Mouse (Mus musculus): Measurements from ENCODE around the gene Slc44a3. TPM values are rescaled to one million over a fixed set of nuclear protein-coding genes. Genes with fewer than 3 reads are reported as not detected.

Gene Slc44a3
- polyA plus RNA-seq, 1 experiment, result 2.3 TPM

- Histone ChIP-seq H3ac (ENCODE audit: control insufficient read depth, insufficient read length) (no peak overlapping the region), H3K36me3 (ENCODE audit: control insufficient read depth, insufficient read depth) (no peaks in the 10 kb centered on the region), H3K4me3 (no peak overlapping the region), H3K79me2 (ENCODE audit: control insufficient read depth, insufficient read depth) (no peaks in the 10 kb centered on the region), H3K27me3 (ENCODE audit: control insufficient read depth, insufficient read depth, insufficient read length) (no peaks in the 10 kb centered on the region), H3K4me2 (ENCODE audit: low read depth) (no peak overlapping the region)
- TF ChIP-seq POLR2AphosphoS2 (IDR thresholded peaks at IDR 0.05; ENCODE audit: insufficient read length, low read depth), result no peak
- TF ChIP-seq SRF (IDR thresholded peaks at IDR 0.05; ENCODE audit: control insufficient read depth, insufficient read length, low read depth), result no peak
- TF ChIP-seq CEBPB (IDR thresholded peaks at IDR 0.05; ENCODE audit: insufficient read depth, poor library complexity, severe bottlenecking), result no peak
Measured at GRCm38 (mm10) chr3:121507678-121508077, 24.5 kb downstream of the Slc44a3 start.

- TF ChIP-seq SRF (IDR thresholded peaks at IDR 0.05; ENCODE audit: control insufficient read depth, insufficient read length, low read depth) (no peak), POLR2AphosphoS2 (IDR thresholded peaks at IDR 0.05; ENCODE audit: insufficient read length, low read depth) (no peak), REST (IDR thresholded peaks at IDR 0.05; ENCODE audit: insufficient read depth, insufficient read length) (no peak), USF1 (IDR thresholded peaks at IDR 0.05; ENCODE audit: low read depth) (no peak), E2F4 (IDR thresholded peaks at IDR 0.05; ENCODE audit: insufficient read depth) (no peak), MYOD1 (IDR thresholded peaks at IDR 0.05; ENCODE audit: control insufficient read depth in 1 of 3, insufficient read length in 2 of 3, low read depth in 2 of 3) (no peak), TCF3 (IDR thresholded peaks at IDR 0.05; ENCODE audit: insufficient read length, low read depth) (no peak), POLR2A (IDR thresholded peaks at IDR 0.05; ENCODE audit: insufficient read length, low read depth) (no peak), MAX (IDR thresholded peaks at IDR 0.05; ENCODE audit: low read depth) (no peak), CEBPB (IDR thresholded peaks at IDR 0.05; ENCODE audit: insufficient read depth, poor library complexity, severe bottlenecking) (no peak), TCF12 (IDR thresholded peaks at IDR 0.05; ENCODE audit: insufficient read depth, poor library complexity, severe bottlenecking) (no peak), MYOG (IDR thresholded peaks at IDR 0.05; ENCODE audit: control insufficient read depth in 1 of 3, insufficient read depth in 1 of 3, insufficient read length in 2 of 3, low read depth in 2 of 3) (no peak)
- Histone ChIP-seq H3K36me3 (ENCODE audit: control insufficient read depth, insufficient read depth) (no peaks in the 10 kb centered on the region), H3ac (ENCODE audit: control insufficient read depth, insufficient read length) (no peak overlapping the region), H3K4me2 (ENCODE audit: low read depth) (no peak overlapping the region), H3K27me3 (ENCODE audit: control insufficient read depth, insufficient read depth, insufficient read length) (no peaks in the 10 kb centered on the region), H3K79me2 (ENCODE audit: control insufficient read depth, insufficient read depth) (no peaks in the 10 kb centered on the region), H3K4me3 (no peak overlapping the region)
Measured at GRCm38 (mm10) chr3:121506756-121507155, 25.4 kb downstream of the Slc44a3 start.

- no peak overlapping the region for H3K4me3 ChIP-seq
- no peaks in the 10 kb centered on the region for H3K79me2 ChIP-seq (ENCODE audit: control insufficient read depth, insufficient read depth)
- H3K4me2 ChIP-seq (ENCODE audit: low read depth), result no peak overlapping the region
- no peak overlapping the region for H3ac ChIP-seq (ENCODE audit: control insufficient read depth, insufficient read length)
- TF ChIP-seq POLR2A (IDR thresholded peaks at IDR 0.05; ENCODE audit: insufficient read length, low read depth) (no peak), POLR2AphosphoS2 (IDR thresholded peaks at IDR 0.05; ENCODE audit: insufficient read length, low read depth) (no peak), CEBPB (IDR thresholded peaks at IDR 0.05; ENCODE audit: insufficient read depth, poor library complexity, severe bottlenecking) (no peak), TCF3 (IDR thresholded peaks at IDR 0.05; ENCODE audit: insufficient read length, low read depth) (no peak), TCF12 (IDR thresholded peaks at IDR 0.05; ENCODE audit: insufficient read depth, poor library complexity, severe bottlenecking) (no peak), MAX (IDR thresholded peaks at IDR 0.05; ENCODE audit: low read depth) (no peak), REST (IDR thresholded peaks at IDR 0.05; ENCODE audit: insufficient read depth, insufficient read length) (no peak), E2F4 (IDR thresholded peaks at IDR 0.05; ENCODE audit: insufficient read depth) (no peak), SRF (IDR thresholded peaks at IDR 0.05; ENCODE audit: control insufficient read depth, insufficient read length, low read depth) (no peak)
- no peaks in the 10 kb centered on the region for H3K27me3 ChIP-seq (ENCODE audit: control insufficient read depth, insufficient read depth, insufficient read length)
- no peaks in the 10 kb centered on the region for H3K36me3 ChIP-seq (ENCODE audit: control insufficient read depth, insufficient read depth)
Measured at GRCm38 (mm10) chr3:121506175-121506574, 26.0 kb downstream of the Slc44a3 start.

DNA sequence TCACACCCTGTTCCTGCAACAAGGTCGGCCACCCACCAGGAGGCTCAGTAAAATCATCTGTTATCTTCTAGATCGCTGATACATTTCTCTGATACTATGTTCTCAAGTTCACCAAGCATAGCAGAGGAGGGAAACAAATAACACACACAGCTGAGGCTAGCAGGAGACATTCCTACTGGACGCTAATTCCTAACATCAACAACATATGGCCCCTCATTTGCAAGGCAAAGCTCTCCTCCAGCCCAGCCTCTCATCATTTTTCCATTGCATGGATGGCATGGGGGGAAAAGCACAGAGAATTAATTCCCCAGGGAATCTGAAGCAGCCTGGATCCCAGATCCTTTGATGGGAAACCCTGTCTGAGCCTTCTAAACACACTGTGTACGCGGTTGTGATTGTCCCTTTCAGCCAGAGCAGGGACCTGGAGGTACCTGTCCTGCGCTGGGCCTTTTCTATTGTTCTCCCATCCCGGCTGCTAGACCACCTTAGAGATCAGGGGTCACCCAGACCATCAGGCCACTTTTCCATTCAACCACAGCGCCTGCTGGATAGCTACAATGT, 27.2 kb downstream of the Slc44a3 start:
- TF ChIP-seq MYOD1 (IDR thresholded peaks at IDR 0.05; ENCODE audit: control insufficient read depth in 1 of 3, insufficient read length in 2 of 3, low read depth in 2 of 3) (no peak), MAX (IDR thresholded peaks at IDR 0.05; ENCODE audit: low read depth) (no peak), POLR2A (IDR thresholded peaks at IDR 0.05; ENCODE audit: insufficient read length, low read depth) (no peak), POLR2AphosphoS2 (IDR thresholded peaks at IDR 0.05; ENCODE audit: insufficient read length, low read depth) (no peak)

GRCm38 (mm10) chr3:121500734-121501133, 31.5 kb downstream of the Slc44a3 start:
- no peaks in the 10 kb centered on the region for H3K36me3 ChIP-seq (ENCODE audit: control insufficient read depth, insufficient read depth)
- H3K79me2 ChIP-seq (ENCODE audit: control insufficient read depth, insufficient read depth), result no peaks in the 10 kb centered on the region
- H3K4me3 ChIP-seq, result no peak overlapping the region
- peak overlapping the region; percentile 57 for H3K4me2 ChIP-seq (ENCODE audit: low read depth)
- TF ChIP-seq TCF12 (IDR thresholded peaks at IDR 0.05; ENCODE audit: insufficient read depth, poor library complexity, severe bottlenecking), result no peak
- no peak for TF ChIP-seq MYOD1 (IDR thresholded peaks at IDR 0.05; ENCODE audit: control insufficient read depth in 1 of 3, insufficient read length in 2 of 3, low read depth in 2 of 3)
- no peak for TF ChIP-seq POLR2A (IDR thresholded peaks at IDR 0.05; ENCODE audit: insufficient read length, low read depth)
- no peak for TF ChIP-seq CEBPB (IDR thresholded peaks at IDR 0.05; ENCODE audit: insufficient read depth, poor library complexity, severe bottlenecking)
- no peak for TF ChIP-seq MAX (IDR thresholded peaks at IDR 0.05; ENCODE audit: low read depth)
- no peak for TF ChIP-seq MYOG (IDR thresholded peaks at IDR 0.05; ENCODE audit: control insufficient read depth in 1 of 3, insufficient read depth in 1 of 3, insufficient read length in 2 of 3, low read depth in 2 of 3)
- TF ChIP-seq POLR2AphosphoS2 (IDR thresholded peaks at IDR 0.05; ENCODE audit: insufficient read length, low read depth), result no peak
- TF ChIP-seq USF1 (IDR thresholded peaks at IDR 0.05; ENCODE audit: low read depth), result no peak
- TF ChIP-seq REST (IDR thresholded peaks at IDR 0.05; ENCODE audit: insufficient read depth, insufficient read length), result no peak
- TF ChIP-seq TCF3 (IDR thresholded peaks at IDR 0.05; ENCODE audit: insufficient read length, low read depth), result no peak
- H3K27me3 ChIP-seq (ENCODE audit: control insufficient read depth, insufficient read depth, insufficient read length), result no peaks in the 10 kb centered on the region
- no peak overlapping the region for H3ac ChIP-seq (ENCODE audit: control insufficient read depth, insufficient read length)

More for the DNA sequence above, 27.2 kb downstream of the Slc44a3 start:
- Histone ChIP-seq H3K79me2 (ENCODE audit: control insufficient read depth, insufficient read depth) (no peaks in the 10 kb centered on the region), H3K27me3 (ENCODE audit: control insufficient read depth, insufficient read depth, insufficient read length) (no peaks in the 10 kb centered on the region), H3ac (ENCODE audit: control insufficient read depth, insufficient read length) (no peak overlapping the region), H3K36me3 (ENCODE audit: control insufficient read depth, insufficient read depth) (no peaks in the 10 kb centered on the region), H3K4me2 (ENCODE audit: low read depth) (no peak overlapping the region), H3K4me3 (no peak overlapping the region)

Data from myocyte (in vitro differentiated cells).